Mouse (Mus musculus): ENCODE measurements around the gene Taok3.

DNA sequence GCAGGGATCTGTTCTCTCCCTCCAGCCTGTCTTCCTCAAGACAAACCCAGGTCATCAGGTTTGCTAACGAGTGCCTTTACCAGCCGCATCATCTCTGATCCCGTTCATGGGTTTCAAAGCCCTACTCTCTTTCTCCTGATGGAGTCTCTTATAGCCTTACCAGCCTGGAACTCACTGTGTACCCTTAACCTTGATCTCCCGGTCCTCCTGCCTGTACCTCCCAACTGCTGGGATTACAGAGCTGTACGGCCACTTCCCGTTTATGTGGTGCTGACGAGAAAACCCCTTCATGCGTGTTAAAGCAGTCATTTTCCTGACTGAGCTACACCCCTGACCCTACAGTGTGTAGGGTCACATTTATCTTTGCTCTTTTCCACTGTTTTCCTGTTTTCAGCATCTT lies 39.4 kb downstream of the Taok3 start:
- TF ChIP-seq MYOD1 (IDR thresholded peaks at IDR 0.05; ENCODE audit: control insufficient read depth in 1 of 3, insufficient read length in 2 of 3, low read depth in 2 of 3) (no peak), MYOG (IDR thresholded peaks at IDR 0.05; ENCODE audit: control insufficient read depth in 1 of 3, insufficient read depth in 1 of 3, insufficient read length in 2 of 3, low read depth in 2 of 3) (no peak), POLR2A (IDR thresholded peaks at IDR 0.05; ENCODE audit: insufficient read length, low read depth) (no peak)

Measured in myocyte (in vitro differentiated cells).